Mouse (Mus musculus) NIH3T3 (cell line): ENCODE data around the gene Tmem52.
"Not testable (repeated sequence)": the region's sequence is repeated elsewhere in the genome, so short reads cannot be mapped to it uniquely, and the experiment has no call there.

Experiments used
- DNase-seq: peaks from one replicate; pipeline ENCODE4 v3.0.0-alpha.2; 2012; ENCODE audit warnings: low read depth

Gene Tmem52

GRCm38 (mm10) chr4:155472716-155473290 lies 3.9 kb downstream of the Tmem52 start:
- DNase-seq, result peak; percentile 20

- peak; percentile 63 for DNase-seq
Measured at GRCm38 (mm10) chr4:155473319-155473718, 4.4 kb downstream of the Tmem52 start.

GRCm38 (mm10) chr4:155473796-155474195 lies 4.9 kb downstream of the Tmem52 start:
- DNase-seq, result not testable (repeated sequence)

GRCm38 (mm10) chr4:155481381-155482124 lies 12.6 kb downstream of the Tmem52 start:
- peak; percentile 90 for DNase-seq

- no peak for DNase-seq
Measured at GRCm38 (mm10) chr4:155482125-155482480, 13.2 kb downstream of the Tmem52 start.

GRCm38 (mm10) chr4:155482733-155483540 lies 14.0 kb downstream of the Tmem52 start:
- no peak for DNase-seq

GRCm38 (mm10) chr4:155485521-155485920 lies 16.6 kb downstream of the Tmem52 start:
- no peak for DNase-seq

GRCm38 (mm10) chr4:155487746-155488145 lies 18.8 kb downstream of the Tmem52 start:
- DNase-seq, result no peak

- DNase-seq, result peak; percentile 95
Measured at GRCm38 (mm10) chr4:155488232-155489025, 19.5 kb downstream of the Tmem52 start.

- no peak for DNase-seq
Measured at GRCm38 (mm10) chr4:155489101-155489970, 20.4 kb downstream of the Tmem52 start.

- DNase-seq, result peak; percentile 10
Measured at GRCm38 (mm10) chr4:155490456-155490855, 21.5 kb downstream of the Tmem52 start.

GRCm38 (mm10) chr4:155490990-155491504 lies 22.1 kb downstream of the Tmem52 start, which contains the start of gene Gnb1:
TSS of gene Gnb1 (plus strand) at chr4:155491361.
- peak; percentile 95 for DNase-seq

GRCm38 (mm10) chr4:155491529-155492130 lies 22.7 kb downstream of the Tmem52 start:
- DNase-seq, result no peak

GRCm38 (mm10) chr4:155492131-155492633 lies 23.3 kb downstream of the Tmem52 start:
- peak; percentile 56 for DNase-seq

GRCm38 (mm10) chr4:155494891-155495290 lies 26.0 kb downstream of the Tmem52 start:
- DNase-seq, result no peak

- no peak for DNase-seq
Measured at GRCm38 (mm10) chr4:155497963-155498362, 29.0 kb downstream of the Tmem52 start.

- no peak for DNase-seq
Measured at GRCm38 (mm10) chr4:155501126-155501525, 32.2 kb downstream of the Tmem52 start.

- no peak for DNase-seq
Measured at GRCm38 (mm10) chr4:155505067-155505466, 36.2 kb downstream of the Tmem52 start.

- no peak for DNase-seq
Measured at GRCm38 (mm10) chr4:155505671-155506295, 36.9 kb downstream of the Tmem52 start.

- no peak for DNase-seq
Measured at GRCm38 (mm10) chr4:155508614-155509013, 39.7 kb downstream of the Tmem52 start.
